Mouse (Mus musculus) midbrain, embryonic 15.5 days (tissue): Measurements from ENCODE around the gene Phf21a. TPM values are rescaled to one million over a fixed set of nuclear protein-coding genes. Genes with fewer than 3 reads are reported as not detected.

Source experiments
- ATAC-seq: fragments of 200-750 bp; cut with Nextera tagmentation; replicated peaks from 2 replicates; pipeline ENCODE4 v1.8.0; 2017; ENCODE audit warnings: moderate TSS enrichment
- H3K27ac ChIP-seq: fragments of 300-500 bp; sonication (generic); 2 replicates; pipeline ENCODE4 v1.5.1; 2015; ENCODE audit warnings: mild to moderate bottlenecking, inconsistent platforms
- H3K27me3 ChIP-seq: fragments of 300-500 bp; sonication (generic); replicated peaks from 2 replicates; pipeline ENCODE4 v1.6.1; 2015; ENCODE audit warnings: inconsistent platforms
- H3K36me3 ChIP-seq: fragments of 300-500 bp; sonication (generic); replicated peaks from 2 replicates; pipeline ENCODE4 v1.6.1; 2015; ENCODE audit warnings: inconsistent platforms
- H3K4me1 ChIP-seq: fragments of 300-500 bp; sonication (generic); 2 replicates; pipeline ENCODE4 v1.6.1; 2015; ENCODE audit warnings: inconsistent platforms
- H3K4me2 ChIP-seq: fragments of 300-500 bp; sonication (generic); 2 replicates; pipeline ENCODE4 v1.6.1; 2015; ENCODE audit warnings: inconsistent platforms, mild to moderate bottlenecking, moderate library complexity
- H3K4me3 ChIP-seq: fragments of 300-500 bp; sonication (generic); 2 replicates; pipeline ENCODE4 v1.5.1; 2015; ENCODE audit warnings: mild to moderate bottlenecking, inconsistent platforms
- H3K9ac ChIP-seq: fragments of 300-500 bp; sonication (generic); 2 replicates; pipeline ENCODE4 v1.6.1; 2015; ENCODE audit warnings: mild to moderate bottlenecking, inconsistent platforms
- H3K9me3 ChIP-seq: fragments of 300-500 bp; sonication (generic); 2 replicates; pipeline ENCODE4 v1.6.1; 2016; ENCODE audit warnings: inconsistent platforms
- WGBS: fragments of 180-500 bp; shearing (Covaris S2); methylation state at CpG from one replicate; pipeline ENCODE4 v1.1.7; 2015; ENCODE audit warnings: mixed read lengths; 5-methylcytosine and 5-hydroxymethylcytosine counted together
- polyA plus RNA-seq: library from polyadenylated mRNA; unstranded; fragments of >200 nt; fragmentation: Nextera tagmentation; extraction: Ambion mirVana; gene quantifications from 2 replicates; pipeline ENCODE4 v1.2.1, GENCODE M21; 2015

The Phf21a gene
- polyA plus RNA-seq, 1 experiment from 2014 or later = 40.4 TPM

DNA sequence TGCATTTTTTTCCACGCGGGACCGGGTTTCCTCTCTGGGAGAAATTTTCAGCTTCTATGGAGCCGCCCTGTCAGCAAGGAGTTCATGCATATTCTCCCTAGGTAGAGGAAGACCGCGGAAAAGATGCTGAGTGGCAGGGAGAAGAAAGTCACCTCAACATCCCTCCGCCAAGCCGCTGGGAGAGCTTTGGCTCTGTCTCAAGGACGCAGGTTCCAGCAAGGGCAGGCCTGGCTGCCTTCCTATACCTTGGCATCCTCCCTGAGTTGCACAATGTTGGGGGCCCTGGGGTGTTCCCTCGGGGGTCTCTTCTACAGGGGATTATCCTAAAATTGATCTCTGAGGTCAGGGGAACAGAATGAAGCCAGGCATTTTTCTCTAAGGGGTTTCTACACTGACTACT is 71.4 kb downstream of the Phf21a start:
- H3K9me3 ChIP-seq = no peaks in the 10 kb centered on the region
- H3K4me2 ChIP-seq = no peak overlapping the region
- no peak overlapping the region for H3K4me3 ChIP-seq
- no peaks in the 10 kb centered on the region for H3K27me3 ChIP-seq
- H3K27ac ChIP-seq = no peak overlapping the region
- whole genome bisulfite sequencing = 65% methylated on average over 10 of the region's 10 CpGs
- no peaks in the 10 kb centered on the region for H3K4me1 ChIP-seq
- H3K9ac ChIP-seq = no peak overlapping the region
- H3K36me3 ChIP-seq = no peaks in the 10 kb centered on the region
- ATAC-seq = no peak

DNA sequence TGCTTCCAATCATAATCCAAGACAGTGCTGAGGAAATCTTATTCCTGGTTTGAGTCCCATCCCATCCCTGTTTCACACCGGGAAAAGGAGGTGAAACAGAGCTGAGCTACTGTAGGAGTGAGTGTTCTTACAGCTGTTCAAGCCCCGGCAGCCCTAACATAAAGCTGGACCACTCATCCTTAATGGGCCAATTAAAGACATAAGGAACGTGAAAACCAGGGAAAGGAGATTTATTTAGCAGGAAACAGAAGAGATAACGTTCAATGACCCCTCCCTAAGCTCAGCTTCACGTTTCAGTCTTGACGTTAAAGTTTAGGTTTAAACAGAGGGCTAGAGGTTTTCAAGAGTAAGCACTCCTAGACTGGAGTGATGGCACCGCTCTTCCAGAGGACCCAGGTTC is 74.0 kb downstream of the Phf21a start:
- H3K4me3 ChIP-seq = no peak overlapping the region
- no peaks in the 10 kb centered on the region for H3K9me3 ChIP-seq
- WGBS = 75% methylated on average over 7 of the region's 7 CpGs
- no peaks in the 10 kb centered on the region for H3K36me3 ChIP-seq
- no peaks in the 10 kb centered on the region for H3K27me3 ChIP-seq
- no peak for ATAC-seq
- H3K4me1 ChIP-seq = no peaks in the 10 kb centered on the region
- H3K9ac ChIP-seq = no peak overlapping the region
- H3K4me2 ChIP-seq = no peak overlapping the region
- no peak overlapping the region for H3K27ac ChIP-seq

DNA sequence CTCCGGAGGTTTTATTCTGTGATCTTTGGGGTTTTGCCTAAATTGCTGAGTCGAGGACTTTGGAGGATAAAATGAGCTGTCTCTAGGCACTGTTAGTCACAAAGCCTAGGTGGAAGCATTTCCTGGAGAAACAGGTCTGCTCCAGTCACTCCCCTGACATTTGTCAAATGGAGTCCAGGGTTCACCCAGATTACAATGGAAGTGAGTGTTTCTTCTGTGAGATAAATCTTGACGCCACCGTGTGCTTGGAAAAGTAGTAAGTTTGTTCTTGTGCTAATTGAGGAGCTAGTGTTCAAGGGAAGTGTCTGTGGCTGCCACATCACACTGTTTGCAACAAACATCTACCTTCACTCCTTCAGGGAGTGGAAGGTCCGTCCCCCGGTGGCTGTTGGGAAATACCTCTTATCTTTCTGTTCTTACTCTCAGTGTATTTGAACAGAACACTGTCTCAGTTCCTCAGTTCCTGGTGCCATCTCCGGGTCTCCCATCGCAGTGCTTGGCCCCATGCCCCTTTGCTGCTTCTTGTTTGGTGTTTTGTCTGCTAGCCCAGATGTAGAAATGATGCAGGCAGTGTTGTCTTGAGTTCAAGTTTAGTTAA is 78.2 kb downstream of the Phf21a start:
- H3K9ac ChIP-seq = no peak overlapping the region
- no peaks in the 10 kb centered on the region for H3K27me3 ChIP-seq
- H3K4me3 ChIP-seq = no peak overlapping the region
- no peaks in the 10 kb centered on the region for H3K36me3 ChIP-seq
- WGBS = 79% methylated on average over 8 of the region's 8 CpGs
- no peaks in the 10 kb centered on the region for H3K4me1 ChIP-seq
- H3K27ac ChIP-seq = no peak overlapping the region
- no peak overlapping the region for H3K4me2 ChIP-seq
- no peak for ATAC-seq
- H3K9me3 ChIP-seq = no peaks in the 10 kb centered on the region

DNA sequence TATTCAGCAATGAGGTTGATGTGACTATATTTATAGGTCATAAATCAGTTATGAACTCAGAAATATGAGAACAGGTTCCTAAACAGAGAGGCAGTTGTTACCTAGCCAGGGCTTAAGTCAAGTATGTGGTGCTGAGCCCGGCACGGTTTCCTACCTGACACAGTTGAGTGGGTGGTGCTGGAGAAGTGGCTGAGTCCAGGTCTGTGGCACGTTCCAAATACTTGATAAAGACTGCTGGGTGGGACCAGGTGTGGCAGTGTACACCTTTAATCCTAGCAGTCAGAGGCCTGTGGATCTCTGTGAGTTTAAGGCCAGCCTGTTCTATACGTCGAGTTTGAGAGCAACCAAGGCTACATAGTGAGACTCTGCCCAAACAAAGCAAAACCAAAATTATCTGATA is 79.4 kb downstream of the Phf21a start:
- Histone ChIP-seq H3K4me2 (no peak overlapping the region), H3K4me1 (no peaks in the 10 kb centered on the region), H3K27me3 (no peaks in the 10 kb centered on the region), H3K36me3 (no peaks in the 10 kb centered on the region), H3K4me3 (no peak overlapping the region), H3K9me3 (no peaks in the 10 kb centered on the region), H3K27ac (no peak overlapping the region), H3K9ac (no peak overlapping the region)
- ATAC-seq = no peak
- 89% methylated on average over 5 of the region's 5 CpGs for WGBS

DNA sequence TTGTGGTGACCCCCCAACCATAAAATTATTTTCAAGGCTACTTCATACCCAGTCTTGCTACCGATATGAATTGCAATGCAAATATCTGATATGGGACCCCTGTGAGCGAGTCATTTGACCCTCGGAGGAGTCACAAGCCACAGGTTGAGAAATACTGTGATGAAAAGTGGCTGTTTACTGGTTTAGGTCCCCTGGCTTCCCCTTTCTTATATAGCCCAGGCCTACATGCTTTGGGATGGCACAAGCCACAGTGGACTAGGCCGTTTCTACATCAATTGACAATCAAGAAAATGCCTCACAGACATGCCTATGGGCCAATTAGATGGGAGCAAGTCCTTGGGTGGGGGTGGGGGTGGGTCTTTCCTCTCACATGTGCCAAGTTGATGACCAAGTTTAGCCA is 80.3 kb downstream of the Phf21a start:
- WGBS = 86% methylated on average over 4 of the region's 4 CpGs
- Histone ChIP-seq H3K27ac (no peak overlapping the region), H3K4me1 (no peaks in the 10 kb centered on the region), H3K9me3 (no peaks in the 10 kb centered on the region), H3K9ac (no peak overlapping the region), H3K4me2 (no peak overlapping the region), H3K36me3 (no peaks in the 10 kb centered on the region), H3K4me3 (no peak overlapping the region), H3K27me3 (no peaks in the 10 kb centered on the region)
- no peak for ATAC-seq

DNA sequence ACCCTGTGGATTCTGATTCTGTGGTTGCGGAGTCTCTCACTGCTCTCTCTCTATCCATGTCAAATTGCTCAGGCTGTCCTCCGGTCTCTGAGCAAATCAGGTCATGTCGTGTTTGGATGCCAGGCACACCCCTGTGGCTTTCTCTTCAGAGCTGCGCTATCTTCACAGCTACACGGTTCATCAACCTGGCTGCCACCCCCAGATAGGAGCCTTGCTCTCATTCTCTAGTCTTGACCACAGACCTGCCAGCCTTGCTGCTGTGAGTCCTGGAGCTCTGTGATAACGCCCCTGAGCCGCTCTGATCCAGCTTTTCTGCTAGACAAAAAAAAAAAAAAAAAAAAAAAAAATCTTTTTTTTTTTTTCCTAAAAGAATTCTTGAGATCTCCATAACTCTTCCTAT is 81.3 kb downstream of the Phf21a start:
- no peaks in the 10 kb centered on the region for H3K36me3 ChIP-seq
- no peak for ATAC-seq
- no peak overlapping the region for H3K4me3 ChIP-seq
- H3K4me2 ChIP-seq = no peak overlapping the region
- no peaks in the 10 kb centered on the region for H3K9me3 ChIP-seq
- no peak overlapping the region for H3K9ac ChIP-seq
- H3K27ac ChIP-seq = no peak overlapping the region
- H3K27me3 ChIP-seq = no peaks in the 10 kb centered on the region
- no peaks in the 10 kb centered on the region for H3K4me1 ChIP-seq
- WGBS = 48% methylated on average over 7 of the region's 7 CpGs

DNA sequence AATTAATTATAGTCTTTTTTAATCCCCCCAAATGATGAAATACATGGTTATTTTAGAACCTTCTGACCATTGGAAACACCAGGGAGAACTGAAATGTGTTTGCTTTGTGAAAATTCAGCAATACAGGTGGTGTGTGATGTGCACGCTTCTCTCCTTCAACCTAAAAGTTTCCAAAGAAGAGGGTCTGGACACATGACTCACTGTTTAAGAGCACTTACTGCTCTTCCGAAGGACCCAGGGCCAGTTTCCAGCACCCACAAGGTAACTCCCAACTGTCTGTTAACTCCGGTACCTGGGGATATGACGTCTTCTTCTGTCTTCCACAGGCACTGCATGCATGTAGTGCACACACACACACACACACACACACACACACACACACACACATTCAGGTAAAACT is 82.1 kb downstream of the Phf21a start:
- Histone ChIP-seq H3K4me2 (no peak overlapping the region), H3K27ac (no peak overlapping the region), H3K4me3 (no peak overlapping the region), H3K9ac (no peak overlapping the region), H3K27me3 (no peaks in the 10 kb centered on the region), H3K36me3 (no peaks in the 10 kb centered on the region), H3K9me3 (no peaks in the 10 kb centered on the region), H3K4me1 (no peaks in the 10 kb centered on the region)
- WGBS = 97% methylated on average over 4 of the region's 4 CpGs
- no peak for ATAC-seq

GRCm38 (mm10) chr2:92176292-92176691 is 83.4 kb downstream of the Phf21a start:
- no peaks in the 10 kb centered on the region for H3K36me3 ChIP-seq
- no peaks in the 10 kb centered on the region for H3K9me3 ChIP-seq
- H3K27ac ChIP-seq = no peak overlapping the region
- no peaks in the 10 kb centered on the region for H3K4me1 ChIP-seq
- no peak overlapping the region for H3K9ac ChIP-seq
- H3K4me3 ChIP-seq = no peak overlapping the region
- no peak for ATAC-seq
- 49% methylated on average over 4 of the region's 4 CpGs for WGBS
- H3K27me3 ChIP-seq = no peaks in the 10 kb centered on the region
- H3K4me2 ChIP-seq = no peak overlapping the region

- no peak for ATAC-seq
- Histone ChIP-seq H3K36me3 (no peaks in the 10 kb centered on the region), H3K4me2 (peak overlapping the region; percentile 89), H3K4me1 (peaks cover 18% of the 10 kb centered on the region), H3K27me3 (no peaks in the 10 kb centered on the region), H3K9me3 (no peaks in the 10 kb centered on the region), H3K27ac (peak overlapping the region; percentile 99), H3K9ac (peak overlapping the region; percentile 77), H3K4me3 (peak overlapping the region; percentile 73)
- under 1% methylated on average over 11 of the region's 11 CpGs for WGBS
Observed at GRCm38 (mm10) chr2:92182146-92182756, 89.3 kb downstream of the Phf21a start.

- Histone ChIP-seq H3K27ac (peak overlapping the region; percentile 99), H3K4me2 (peak overlapping the region; percentile 89), H3K27me3 (no peaks in the 10 kb centered on the region), H3K9me3 (no peaks in the 10 kb centered on the region), H3K9ac (peak overlapping the region; percentile 77), H3K4me1 (peaks cover 25% of the 10 kb centered on the region), H3K4me3 (peak overlapping the region; percentile 73), H3K36me3 (no peaks in the 10 kb centered on the region)
- ATAC-seq = peak; percentile 78
- under 1% methylated on average over 41 of the region's 41 CpGs for WGBS
Observed at GRCm38 (mm10) chr2:92182981-92183501, 90.1 kb downstream of the Phf21a start.

DNA sequence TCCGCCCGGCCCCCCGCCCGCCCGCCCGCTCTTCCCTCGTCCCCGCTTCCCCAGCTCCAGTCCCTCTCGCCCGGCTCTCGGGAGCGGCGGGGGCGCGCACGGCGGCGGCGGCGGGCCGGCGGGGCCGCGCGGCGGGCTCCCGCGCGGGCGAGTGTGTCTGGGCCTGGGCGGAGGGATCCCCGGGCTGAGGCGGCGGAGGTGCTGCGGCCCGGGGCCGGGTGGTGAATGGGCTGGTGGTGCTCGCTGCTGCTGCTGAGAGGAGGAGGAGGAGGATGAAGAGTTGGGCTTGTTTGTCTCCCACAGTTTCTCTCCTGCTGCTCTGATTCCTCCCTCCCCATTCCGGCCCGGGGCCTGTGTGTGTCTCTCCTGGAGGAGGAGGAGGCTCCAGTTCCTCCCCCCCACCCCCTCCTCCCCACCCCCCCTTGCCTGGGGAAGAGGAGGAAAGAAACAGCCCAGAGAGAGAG is 90.7 kb downstream of the Phf21a start:
- no peaks in the 10 kb centered on the region for H3K9me3 ChIP-seq
- peaks cover 28% of the 10 kb centered on the region for H3K4me1 ChIP-seq
- H3K27ac ChIP-seq = peak overlapping the region; percentile 99
- peak overlapping the region; percentile 89 for H3K4me2 ChIP-seq
- WGBS = 0% methylated on average over 14 of the region's 40 CpGs
- peak overlapping the region; percentile 73 for H3K4me3 ChIP-seq
- peak overlapping the region; percentile 77 for H3K9ac ChIP-seq
- no peaks in the 10 kb centered on the region for H3K27me3 ChIP-seq
- H3K36me3 ChIP-seq = no peaks in the 10 kb centered on the region
- ATAC-seq = peak; percentile 87

GRCm38 (mm10) chr2:92184077-92184921 is 91.4 kb downstream of the Phf21a start:
- peak; percentile 48 for ATAC-seq
- Histone ChIP-seq H3K9me3 (no peaks in the 10 kb centered on the region), H3K4me3 (peak overlapping the region; percentile 73), H3K4me1 (peaks cover 31% of the 10 kb centered on the region), H3K9ac (peak overlapping the region; percentile 77), H3K27ac (peak overlapping the region; percentile 99), H3K4me2 (peak overlapping the region; percentile 89), H3K36me3 (no peaks in the 10 kb centered on the region), H3K27me3 (no peaks in the 10 kb centered on the region)
- 1% methylated on average over 14 of the region's 19 CpGs for WGBS
